Mouse (Mus musculus): ENCODE results near the gene Lgals3bp. TPM values are rescaled to one million over a fixed set of nuclear protein-coding genes. Genes with fewer than 3 reads are reported as not detected.

The Lgals3bp gene
- total RNA-seq, 1 experiment, result 1.5 TPM

DNA sequence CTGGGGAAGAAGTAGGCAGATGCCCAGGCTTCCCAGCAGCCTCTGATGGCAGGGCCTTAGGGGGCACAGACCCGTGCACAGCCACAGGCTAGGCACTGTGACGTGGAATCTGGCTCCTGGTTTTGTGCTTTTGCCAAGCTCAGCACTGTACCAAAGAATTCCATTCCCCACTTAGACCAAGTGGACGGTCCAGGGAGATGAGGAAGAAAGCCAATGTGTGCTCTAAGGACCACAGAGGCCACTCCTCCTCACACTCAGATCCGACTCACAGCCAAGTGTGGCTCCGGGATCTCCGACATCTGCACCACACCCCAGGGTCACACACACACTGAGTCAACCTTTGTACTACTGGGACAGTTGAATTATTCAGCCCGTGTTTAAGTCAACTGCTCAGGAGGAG, 14.2 kb upstream of the Lgals3bp start:
- H3K9ac ChIP-seq (ENCODE audit: insufficient read depth, low read depth, low read length, poor library complexity, severe bottlenecking), result no peak overlapping the region
- no peak overlapping the region for H3K27ac ChIP-seq (ENCODE audit: insufficient read depth, low read depth, low read length, poor library complexity, severe bottlenecking)
- H3K9me3 ChIP-seq (ENCODE audit: control insufficient read depth, insufficient read depth, low read depth, low read length), result no peaks in the 10 kb centered on the region
- in situ Hi-C loops (cut with MboI; ENCODE audit: low sequenced_read_pairs in 2 of 2, unreplicated experiment in 2 of 2), result no loop called here
- no peak for DNase-seq (ENCODE audit: low read depth, low spot score)
- H3K36me3 ChIP-seq (ENCODE audit: control insufficient read depth, insufficient read depth, low read length, poor library complexity, severe bottlenecking), result peaks cover 3% of the 10 kb centered on the region; the same call in 1 of the 2 replicates
- peaks cover 0 to 4% of the 10 kb centered on the region in 2 experiments; a peak in 2 of 4 replicates for H3K4me1 ChIP-seq (ENCODE audit: control insufficient read depth in 2 of 2, insufficient read depth in 2 of 2, low read length in 2 of 2, poor library complexity in 1 of 2)
- no peak for TF ChIP-seq ZNF384 (IDR thresholded peaks at IDR 0.05; ENCODE audit: low read depth, low read length)
- TF ChIP-seq MAFK (IDR thresholded peaks at IDR 0.05; ENCODE audit: insufficient read depth, low read depth, low read length), result no peak
- TF ChIP-seq ZC3H11A (IDR thresholded peaks at IDR 0.05; ENCODE audit: borderline replicate concordance, low read depth, low read length), result no peak
- no peak for TF ChIP-seq HCFC1 (IDR thresholded peaks at IDR 0.05; ENCODE audit: borderline replicate concordance, insufficient read depth, low read length)
- no peak for TF ChIP-seq CHD2 (IDR thresholded peaks at IDR 0.05; ENCODE audit: low read depth, low read length)
- H3K4me3 ChIP-seq (ENCODE audit: insufficient read depth in 1 of 2, low read depth in 1 of 2, low read length in 2 of 2, poor library complexity in 1 of 2, severe bottlenecking in 1 of 2), result no peak overlapping the region

GRCm38 (mm10) chr11:118415630-118416029, 13.7 kb upstream of the Lgals3bp start:
- Histone ChIP-seq H3K36me3 (ENCODE audit: control insufficient read depth, insufficient read depth, low read length, poor library complexity, severe bottlenecking) (peaks cover 5% of the 10 kb centered on the region; the same call in 1 of the 2 replicates), H3K9me3 (ENCODE audit: control insufficient read depth, insufficient read depth, low read depth, low read length) (no peaks in the 10 kb centered on the region), H3K4me1 (ENCODE audit: control insufficient read depth in 2 of 2, insufficient read depth in 2 of 2, low read length in 2 of 2, poor library complexity in 1 of 2) (peaks cover 0 to 4% of the 10 kb centered on the region in 2 experiments; a peak in 2 of 4 replicates), H3K4me3 (ENCODE audit: insufficient read depth in 1 of 2, low read depth in 1 of 2, low read length in 2 of 2, poor library complexity in 1 of 2, severe bottlenecking in 1 of 2) (no peak overlapping the region), H3K27ac (ENCODE audit: insufficient read depth, low read depth, low read length, poor library complexity, severe bottlenecking) (no peak overlapping the region), H3K9ac (ENCODE audit: insufficient read depth, low read depth, low read length, poor library complexity, severe bottlenecking) (no peak overlapping the region)
- in situ Hi-C loops (cut with MboI; ENCODE audit: low sequenced_read_pairs in 2 of 2, unreplicated experiment in 2 of 2), result no loop called here
- no peak for DNase-seq (ENCODE audit: low read depth, low spot score)
- TF ChIP-seq ZNF384 (IDR thresholded peaks at IDR 0.05; ENCODE audit: low read depth, low read length) (no peak), HCFC1 (IDR thresholded peaks at IDR 0.05; ENCODE audit: borderline replicate concordance, insufficient read depth, low read length) (no peak), MAFK (IDR thresholded peaks at IDR 0.05; ENCODE audit: insufficient read depth, low read depth, low read length) (no peak), ZC3H11A (IDR thresholded peaks at IDR 0.05; ENCODE audit: borderline replicate concordance, low read depth, low read length) (no peak), CHD2 (IDR thresholded peaks at IDR 0.05; ENCODE audit: low read depth, low read length) (no peak)

- TF ChIP-seq MAFK (IDR thresholded peaks at IDR 0.05; ENCODE audit: insufficient read depth, low read depth, low read length), result no peak
- no peak for TF ChIP-seq CHD2 (IDR thresholded peaks at IDR 0.05; ENCODE audit: low read depth, low read length)
- TF ChIP-seq ZC3H11A (IDR thresholded peaks at IDR 0.05; ENCODE audit: borderline replicate concordance, low read depth, low read length), result no peak
- TF ChIP-seq ZNF384 (IDR thresholded peaks at IDR 0.05; ENCODE audit: low read depth, low read length), result no peak
- no peak for TF ChIP-seq HCFC1 (IDR thresholded peaks at IDR 0.05; ENCODE audit: borderline replicate concordance, insufficient read depth, low read length)
- H3K36me3 ChIP-seq (ENCODE audit: control insufficient read depth, insufficient read depth, low read length, poor library complexity, severe bottlenecking), result peaks cover 10% of the 10 kb centered on the region; the same call in 1 of the 2 replicates
Observed at GRCm38 (mm10) chr11:118414270-118414669, 12.4 kb upstream of the Lgals3bp start.

DNA sequence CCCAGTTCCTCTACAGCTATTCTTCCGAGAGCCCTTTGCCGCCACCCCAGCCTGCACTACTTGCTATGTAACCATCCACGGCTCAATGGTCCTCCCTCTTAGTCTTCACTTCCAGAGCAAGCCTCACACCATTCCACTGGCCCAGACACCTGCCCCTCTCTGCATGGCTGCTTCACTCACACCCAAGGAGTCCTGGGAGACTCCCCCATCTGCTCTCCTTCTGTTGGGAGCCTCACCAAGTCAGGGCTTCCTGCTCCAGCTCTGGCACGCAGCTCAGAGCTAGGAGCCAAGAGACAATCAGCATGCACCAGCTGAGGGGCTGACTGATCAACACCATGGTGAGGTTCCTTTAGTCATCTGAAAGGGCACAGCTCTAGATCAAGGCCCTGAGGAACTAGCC, 11.2 kb upstream of the Lgals3bp start:
- peaks cover 2 to 3% of the 10 kb centered on the region in 2 experiments; a peak in 3 of 4 replicates for H3K4me1 ChIP-seq (ENCODE audit: control insufficient read depth in 2 of 2, insufficient read depth in 2 of 2, low read length in 2 of 2, poor library complexity in 1 of 2)
- in situ Hi-C loops (cut with MboI; ENCODE audit: low sequenced_read_pairs in 2 of 2, unreplicated experiment in 2 of 2), result no loop called here
- no peaks in the 10 kb centered on the region for H3K9me3 ChIP-seq (ENCODE audit: control insufficient read depth, insufficient read depth, low read depth, low read length)
- H3K27ac ChIP-seq (ENCODE audit: insufficient read depth, low read depth, low read length, poor library complexity, severe bottlenecking), result no peak overlapping the region
- TF ChIP-seq ZNF384 (IDR thresholded peaks at IDR 0.05; ENCODE audit: low read depth, low read length), result no peak
- no peak for TF ChIP-seq CHD2 (IDR thresholded peaks at IDR 0.05; ENCODE audit: low read depth, low read length)
- TF ChIP-seq ZC3H11A (IDR thresholded peaks at IDR 0.05; ENCODE audit: borderline replicate concordance, low read depth, low read length), result no peak
- no peak for TF ChIP-seq HCFC1 (IDR thresholded peaks at IDR 0.05; ENCODE audit: borderline replicate concordance, insufficient read depth, low read length)
- no peak for TF ChIP-seq MAFK (IDR thresholded peaks at IDR 0.05; ENCODE audit: insufficient read depth, low read depth, low read length)
- peaks cover 10% of the 10 kb centered on the region; the same call in 1 of the 2 replicates for H3K36me3 ChIP-seq (ENCODE audit: control insufficient read depth, insufficient read depth, low read length, poor library complexity, severe bottlenecking)
- DNase-seq (ENCODE audit: low read depth, low spot score), result no peak
- H3K4me3 ChIP-seq (ENCODE audit: insufficient read depth in 1 of 2, low read depth in 1 of 2, low read length in 2 of 2, poor library complexity in 1 of 2, severe bottlenecking in 1 of 2), result no peak overlapping the region
- H3K9ac ChIP-seq (ENCODE audit: insufficient read depth, low read depth, low read length, poor library complexity, severe bottlenecking), result no peak overlapping the region

More at GRCm38 (mm10) chr11:118414270-118414669, 12.4 kb upstream of the Lgals3bp start:
- Histone ChIP-seq H3K4me3 (ENCODE audit: insufficient read depth in 1 of 2, low read depth in 1 of 2, low read length in 2 of 2, poor library complexity in 1 of 2, severe bottlenecking in 1 of 2) (no peak overlapping the region), H3K27ac (ENCODE audit: insufficient read depth, low read depth, low read length, poor library complexity, severe bottlenecking) (no peak overlapping the region), H3K4me1 (ENCODE audit: control insufficient read depth in 2 of 2, insufficient read depth in 2 of 2, low read length in 2 of 2, poor library complexity in 1 of 2) (peaks cover 2 to 4% of the 10 kb centered on the region in 2 experiments; a peak in 2 of 4 replicates), H3K9ac (ENCODE audit: insufficient read depth, low read depth, low read length, poor library complexity, severe bottlenecking) (no peak overlapping the region), H3K9me3 (ENCODE audit: control insufficient read depth, insufficient read depth, low read depth, low read length) (no peaks in the 10 kb centered on the region)
- in situ Hi-C loops (cut with MboI; ENCODE audit: low sequenced_read_pairs in 2 of 2, unreplicated experiment in 2 of 2), result no loop called here
- no peak for DNase-seq (ENCODE audit: low read depth, low spot score)

Data from ES-E14 (cell line).